Mouse (Mus musculus) forebrain, embryonic 10.5 days (tissue): ENCODE data around the gene Cyth3. TPM values are rescaled to one million over a fixed set of nuclear protein-coding genes. Genes with fewer than 3 reads are reported as not detected.

Experiments
- DNase-seq: peaks from one replicate; pipeline ENCODE4 v3.0.0-alpha.2; 2017; ENCODE audit warnings: low spot score; ENCODE audit errors: extremely low spot score
- H3K27ac ChIP-seq: fragments of 300-500 bp; sonication (generic); 2 replicates; pipeline ENCODE4 v1.5.1; 2016; ENCODE audit warnings: mild to moderate bottlenecking
- H3K27me3 ChIP-seq: fragments of 300-500 bp; sonication (generic); 2 replicates; pipeline ENCODE4 v1.6.1; 2016; ENCODE audit warnings: mild to moderate bottlenecking; ENCODE audit not compliant: poor library complexity, severe bottlenecking
- H3K36me3 ChIP-seq: fragments of 300-500 bp; sonication (generic); replicated peaks from 2 replicates; pipeline ENCODE4 v1.6.1; 2016; ENCODE audit warnings: mild to moderate bottlenecking, moderate library complexity
- H3K4me1 ChIP-seq: fragments of 300-500 bp; sonication (generic); 2 replicates; pipeline ENCODE4 v1.6.1; 2016
- H3K4me3 ChIP-seq: fragments of 300-500 bp; sonication (generic); 2 replicates; pipeline ENCODE4 v1.5.1; 2016; ENCODE audit warnings: mild to moderate bottlenecking, moderate library complexity
- H3K9me3 ChIP-seq: fragments of 300-500 bp; sonication (generic); 2 replicates; pipeline ENCODE4 v1.6.1; 2016; ENCODE audit warnings: mild to moderate bottlenecking, moderate library complexity
- WGBS: fragments of 180-500 bp; shearing (Covaris S2); methylation state at CpG from one replicate; pipeline ENCODE4 v1.1.7; 2016; 5-methylcytosine and 5-hydroxymethylcytosine counted together
- polyA plus RNA-seq: library from polyadenylated mRNA; unstranded; fragments of >200 nt; fragmentation: Nextera tagmentation; extraction: Ambion mirVana; gene quantifications from 2 replicates; pipeline ENCODE4 v1.2.1, GENCODE M21; 2016

The Cyth3 gene
- polyA plus RNA-seq = 31.2 and 31.6 TPM in 2 replicates

GRCm38 (mm10) chr5:143621893-143622622 is at the start of gene Cyth3:
Cyth3 (plus strand) TSS chr5:143622447.
- DNase-seq = peak; percentile 92
- 9% methylated on average over 46 of the region's 46 CpGs for WGBS
- H3K27me3 ChIP-seq = peaks cover 10% of the 10 kb centered on the region
- H3K4me1 ChIP-seq = peaks cover 52% of the 10 kb centered on the region
- H3K27ac ChIP-seq = peak within 1 kb of the TSS; percentile 94
- H3K4me3 ChIP-seq = peak within 1 kb of the TSS; percentile 95
- no peaks in the 10 kb centered on the region for H3K9me3 ChIP-seq
- no peaks in the 10 kb centered on the region for H3K36me3 ChIP-seq

GRCm38 (mm10) chr5:143573067-143573466 is 49.2 kb upstream of the Cyth3 start:
- Histone ChIP-seq H3K27ac (no peak overlapping the region), H3K27me3 (no peaks in the 10 kb centered on the region), H3K4me1 (no peaks in the 10 kb centered on the region), H3K9me3 (no peaks in the 10 kb centered on the region), H3K36me3 (no peaks in the 10 kb centered on the region), H3K4me3 (no peak overlapping the region)
- 91% methylated on average over 4 of the region's 4 CpGs for WGBS
- DNase-seq = no peak

- no peak overlapping the region for H3K27ac ChIP-seq
- DNase-seq = no peak
- no peaks in the 10 kb centered on the region for H3K27me3 ChIP-seq
- WGBS = 91% methylated on average over 19 of the region's 19 CpGs
- H3K4me1 ChIP-seq = no peaks in the 10 kb centered on the region
- H3K4me3 ChIP-seq = no peak overlapping the region
- H3K9me3 ChIP-seq = no peaks in the 10 kb centered on the region
- no peaks in the 10 kb centered on the region for H3K36me3 ChIP-seq
Measured at GRCm38 (mm10) chr5:143574261-143575178, 47.7 kb upstream of the Cyth3 start.

- no peaks in the 10 kb centered on the region for H3K4me1 ChIP-seq
- no peak for DNase-seq
- H3K9me3 ChIP-seq = 0 out of 2 replicates have a peak, but pooled peaks cover 4% of the 10 kb centered on the region
- WGBS = 90% methylated on average over 10 of the region's 10 CpGs
- H3K36me3 ChIP-seq = no peaks in the 10 kb centered on the region
- no peak overlapping the region for H3K27ac ChIP-seq
- no peak overlapping the region for H3K4me3 ChIP-seq
- H3K27me3 ChIP-seq = no peaks in the 10 kb centered on the region
Measured at GRCm38 (mm10) chr5:143579537-143580203, 42.6 kb upstream of the Cyth3 start.

- Histone ChIP-seq H3K4me1 (no peaks in the 10 kb centered on the region), H3K27ac (no peak overlapping the region), H3K36me3 (no peaks in the 10 kb centered on the region), H3K4me3 (no peak overlapping the region), H3K27me3 (no peaks in the 10 kb centered on the region), H3K9me3 (0 out of 2 replicates have a peak, but pooled peaks cover 4% of the 10 kb centered on the region)
- DNase-seq = no peak
- 88% methylated on average over 2 of the region's 2 CpGs for WGBS
Measured at GRCm38 (mm10) chr5:143580982-143581381, 41.3 kb upstream of the Cyth3 start.

- DNase-seq = no peak
- no peaks in the 10 kb centered on the region for H3K27me3 ChIP-seq
- H3K27ac ChIP-seq = no peak overlapping the region
- 0 out of 2 replicates have a peak, but pooled peaks cover 4% of the 10 kb centered on the region for H3K9me3 ChIP-seq
- WGBS = 89% methylated on average over 8 of the region's 8 CpGs
- no peaks in the 10 kb centered on the region for H3K4me1 ChIP-seq
- H3K36me3 ChIP-seq = no peaks in the 10 kb centered on the region
- no peak overlapping the region for H3K4me3 ChIP-seq
Measured at GRCm38 (mm10) chr5:143581874-143582273, 40.4 kb upstream of the Cyth3 start.

GRCm38 (mm10) chr5:143583081-143583480 is 39.2 kb upstream of the Cyth3 start:
- 0 out of 2 replicates have a peak, but pooled peaks cover 4% of the 10 kb centered on the region for H3K9me3 ChIP-seq
- no peak for DNase-seq
- no peak overlapping the region for H3K4me3 ChIP-seq
- no peaks in the 10 kb centered on the region for H3K27me3 ChIP-seq
- WGBS = 92% methylated on average over 10 of the region's 10 CpGs
- no peaks in the 10 kb centered on the region for H3K36me3 ChIP-seq
- no peaks in the 10 kb centered on the region for H3K4me1 ChIP-seq
- no peak overlapping the region for H3K27ac ChIP-seq

GRCm38 (mm10) chr5:143584982-143585381 is 37.3 kb upstream of the Cyth3 start:
- Histone ChIP-seq H3K36me3 (no peaks in the 10 kb centered on the region), H3K27ac (no peak overlapping the region), H3K9me3 (0 out of 2 replicates have a peak, but pooled peaks cover 4% of the 10 kb centered on the region), H3K4me1 (peaks cover 12% of the 10 kb centered on the region), H3K4me3 (no peak overlapping the region), H3K27me3 (no peaks in the 10 kb centered on the region)
- WGBS = 90% methylated on average over 5 of the region's 5 CpGs
- no peak for DNase-seq

- 0 out of 2 replicates have a peak, but pooled peaks cover 4% of the 10 kb centered on the region for H3K9me3 ChIP-seq
- DNase-seq = no peak
- no peak overlapping the region for H3K4me3 ChIP-seq
- H3K36me3 ChIP-seq = no peaks in the 10 kb centered on the region
- no peak overlapping the region for H3K27ac ChIP-seq
- H3K27me3 ChIP-seq = no peaks in the 10 kb centered on the region
- H3K4me1 ChIP-seq = peaks cover 12% of the 10 kb centered on the region
- WGBS = 93% methylated on average over 8 of the region's 8 CpGs
Measured at GRCm38 (mm10) chr5:143586386-143586785, 35.9 kb upstream of the Cyth3 start.

- no peak for DNase-seq
- Histone ChIP-seq H3K9me3 (no peaks in the 10 kb centered on the region), H3K27me3 (no peaks in the 10 kb centered on the region), H3K4me1 (peaks cover 12% of the 10 kb centered on the region), H3K27ac (0 out of 2 replicates have a peak overlapping the region, but pooled peaks have one; percentile 6), H3K36me3 (no peaks in the 10 kb centered on the region), H3K4me3 (no peak overlapping the region)
- WGBS = 48% methylated on average over 17 of the region's 17 CpGs
Measured at GRCm38 (mm10) chr5:143589108-143589507, 33.1 kb upstream of the Cyth3 start.

- Histone ChIP-seq H3K4me1 (peaks cover 12% of the 10 kb centered on the region), H3K36me3 (no peaks in the 10 kb centered on the region), H3K9me3 (no peaks in the 10 kb centered on the region; the same call in 1 of the 2 replicates), H3K27me3 (no peaks in the 10 kb centered on the region), H3K27ac (no peak overlapping the region), H3K4me3 (no peak overlapping the region)
- no peak for DNase-seq
- WGBS = 73% methylated on average over 5 of the region's 5 CpGs
Measured at GRCm38 (mm10) chr5:143592926-143593325, 29.3 kb upstream of the Cyth3 start.

GRCm38 (mm10) chr5:143593563-143594146 is 28.6 kb upstream of the Cyth3 start:
- Histone ChIP-seq H3K27ac (no peak overlapping the region), H3K4me3 (no peak overlapping the region), H3K4me1 (peaks cover 9% of the 10 kb centered on the region), H3K27me3 (no peaks in the 10 kb centered on the region), H3K36me3 (no peaks in the 10 kb centered on the region), H3K9me3 (no peaks in the 10 kb centered on the region; the same call in 1 of the 2 replicates)
- 93% methylated on average over 11 of the region's 11 CpGs for WGBS
- no peak for DNase-seq
